Mouse (Mus musculus) thymus, postnatal 14 days (tissue): Measurements from ENCODE around the gene Gm11569.
"Not testable (repeated sequence)": the region's sequence is repeated elsewhere in the genome, so short reads cannot be mapped to it uniquely, and the experiment has no call there.

Source experiments
- DNase-seq: peaks from one replicate; pipeline ENCODE4 v3.0.0; 2021

Gm11569 gene

GRCm38 (mm10) chr11:99798832-99799231 is at the start of gene Gm11569:
Gm11569 (minus strand) TSS chr11:99798932.
- DNase-seq = not testable (repeated sequence)

- DNase-seq = no peak
These were observed 48.0 kb upstream of the Gm11569 start for GRCm38 (mm10) chr11:99846746-99847145.

- DNase-seq = no peak
These were observed 43.5 kb upstream of the Gm11569 start for GRCm38 (mm10) chr11:99842185-99842584.

GRCm38 (mm10) chr11:99837966-99838365 is 39.2 kb upstream of the Gm11569 start, which contains the start of gene 2300003K06Rik:
2300003K06Rik (minus strand) TSS chr11:99838066.
- DNase-seq = no peak

GRCm38 (mm10) chr11:99815566-99815965 is 16.8 kb upstream of the Gm11569 start, which contains the start of gene Gm11564:
Gm11564 (minus strand) TSS chr11:99815666.
- DNase-seq = not testable (repeated sequence)

GRCm38 (mm10) chr11:99809792-99810191 is 11.1 kb upstream of the Gm11569 start, which contains the start of gene Krtap4-13:
Krtap4-13 (minus strand) TSS chr11:99809892.
- DNase-seq = not testable (repeated sequence)

- not testable (repeated sequence) for DNase-seq
These were observed 5.6 kb upstream of the Gm11569 start, which contains the start of gene Gm11554 for GRCm38 (mm10) chr11:99804346-99804745. Gm11554 (minus strand) TSS chr11:99804446.

- no peak for DNase-seq
These were observed 5.4 kb downstream of the Gm11569 start, which contains the start of gene Gm11596 for GRCm38 (mm10) chr11:99793367-99793766. Gm11596 (minus strand) TSS chr11:99793467.

GRCm38 (mm10) chr11:99784900-99785299 is 13.8 kb downstream of the Gm11569 start, which contains the start of gene Krtap4-9:
Krtap4-9 (plus strand) TSS chr11:99785200.
- DNase-seq = not testable (repeated sequence)

GRCm38 (mm10) chr11:99780604-99781003 is 18.1 kb downstream of the Gm11569 start, which contains the start of gene Krtap4-8:
Krtap4-8 (minus strand) TSS chr11:99780704.
- no peak for DNase-seq

GRCm38 (mm10) chr11:99778401-99778800 is 20.3 kb downstream of the Gm11569 start:
- DNase-seq = no peak

- not testable (repeated sequence) for DNase-seq
These were observed 25.9 kb downstream of the Gm11569 start, which contains the start of gene Gm11595 for GRCm38 (mm10) chr11:99772813-99773212. Gm11595 (minus strand) TSS chr11:99772913.

GRCm38 (mm10) chr11:99768410-99768809 is 30.3 kb downstream of the Gm11569 start:
- DNase-seq = no peak

GRCm38 (mm10) chr11:99758877-99759276 is 39.9 kb downstream of the Gm11569 start:
- DNase-seq = no peak
